Mouse (Mus musculus): ENCODE results near the gene 2310022A10Rik. TPM values are rescaled to one million over a fixed set of nuclear protein-coding genes. Genes with fewer than 3 reads are reported as not detected.

Gene 2310022A10Rik
- polyA plus RNA-seq, 1 experiment from 2014 or later: 26.4 TPM

GRCm38 (mm10) chr7:27577589-27577988 is 24.6 kb downstream of the 2310022A10Rik start:
- Histone ChIP-seq H3K36me3 (replicated peaks; ENCODE audit: control insufficient read depth, insufficient read depth) (peaks cover 92% of the 10 kb centered on the region), H3K9ac (no peak overlapping the region), H3K9me3 (ENCODE audit: control insufficient read depth, low read length) (no peaks in the 10 kb centered on the region), H3K27ac (no peak overlapping the region), H3K4me2 (replicated peaks) (no peak overlapping the region), H3K27me3 (ENCODE audit: control insufficient read depth, insufficient read depth, low read length) (no peaks in the 10 kb centered on the region), H3K4me3 (replicated peaks; ENCODE audit: low read length) (no peak overlapping the region), H3K4me1 (replicated peaks; ENCODE audit: control insufficient read depth, insufficient read depth, low read length) (no peaks in the 10 kb centered on the region)
- no peak for DNase-seq (ENCODE audit: low spot score)
- ATAC-seq (ENCODE audit: low FRiP score): no peak
- 93% methylated on average over 6 of the region's 6 CpGs for WGBS

DNA sequence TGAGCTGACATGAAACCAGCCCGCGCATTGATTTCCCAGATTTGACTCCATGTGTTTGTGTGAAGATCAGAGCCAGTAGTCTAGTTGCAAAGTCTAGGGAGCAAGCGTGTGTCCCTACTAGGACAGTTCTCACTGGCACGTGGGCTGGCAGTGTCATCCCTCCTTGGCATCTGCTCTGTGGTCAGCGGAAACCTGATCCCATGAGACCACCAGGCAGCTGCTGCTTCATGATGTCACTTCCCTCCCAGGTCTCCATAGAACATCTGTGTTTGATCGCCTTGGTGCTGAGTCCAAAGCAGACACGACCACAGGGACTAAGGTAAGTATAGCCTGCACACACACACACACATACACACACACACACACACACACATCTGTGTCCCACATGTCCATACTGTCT is 25.4 kb downstream of the 2310022A10Rik start:
- Histone ChIP-seq H3K27me3 (ENCODE audit: control insufficient read depth, insufficient read depth, low read length) (no peaks in the 10 kb centered on the region), H3K4me1 (replicated peaks; ENCODE audit: control insufficient read depth, insufficient read depth, low read length) (no peaks in the 10 kb centered on the region), H3K36me3 (replicated peaks; ENCODE audit: control insufficient read depth, insufficient read depth) (peaks cover 86% of the 10 kb centered on the region), H3K4me3 (replicated peaks; ENCODE audit: low read length) (no peak overlapping the region), H3K9me3 (ENCODE audit: control insufficient read depth, low read length) (no peaks in the 10 kb centered on the region), H3K4me2 (replicated peaks) (no peak overlapping the region), H3K9ac (no peak overlapping the region), H3K27ac (no peak overlapping the region)
- WGBS: 84% methylated on average over 7 of the region's 7 CpGs
- ATAC-seq (ENCODE audit: low FRiP score) (no peak), DNase-seq (ENCODE audit: low spot score) (no peak)

GRCm38 (mm10) chr7:27580380-27581174 is 27.5 kb downstream of the 2310022A10Rik start:
- no peaks in the 10 kb centered on the region for H3K9me3 ChIP-seq (ENCODE audit: control insufficient read depth, low read length)
- no peak overlapping the region for H3K9ac ChIP-seq
- H3K27me3 ChIP-seq (ENCODE audit: control insufficient read depth, insufficient read depth, low read length): no peaks in the 10 kb centered on the region
- H3K4me2 ChIP-seq (replicated peaks): no peak overlapping the region
- H3K27ac ChIP-seq: no peak overlapping the region
- no peaks in the 10 kb centered on the region for H3K4me1 ChIP-seq (replicated peaks; ENCODE audit: control insufficient read depth, insufficient read depth, low read length)
- H3K4me3 ChIP-seq (replicated peaks; ENCODE audit: low read length): no peak overlapping the region
- peaks cover 80% of the 10 kb centered on the region for H3K36me3 ChIP-seq (replicated peaks; ENCODE audit: control insufficient read depth, insufficient read depth)
- ATAC-seq (ENCODE audit: low FRiP score) (no peak), DNase-seq (ENCODE audit: low spot score) (no peak)
- WGBS: 91% methylated on average over 14 of the region's 14 CpGs

DNA sequence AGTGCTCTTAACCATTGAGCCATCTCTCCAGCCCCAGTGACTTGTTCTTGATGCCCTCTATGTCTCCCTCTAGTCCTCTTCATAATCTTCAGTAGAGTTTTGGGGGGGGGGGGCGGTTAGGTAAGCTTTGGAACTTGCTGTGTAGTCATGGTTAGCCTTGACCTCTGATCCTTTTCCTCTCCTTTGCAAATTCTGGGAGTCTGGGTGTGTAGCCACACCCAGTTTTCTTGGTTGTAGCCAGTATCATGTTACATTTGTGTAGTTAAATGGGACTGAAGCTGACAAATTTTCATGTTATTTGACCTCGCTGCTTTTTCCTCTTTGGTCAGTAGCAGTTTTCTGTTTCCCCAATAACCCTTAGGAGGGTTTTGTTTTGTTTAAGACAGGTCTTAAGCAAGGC is 33.8 kb downstream of the 2310022A10Rik start:
- Histone ChIP-seq H3K4me2 (replicated peaks) (no peak overlapping the region), H3K4me1 (replicated peaks; ENCODE audit: control insufficient read depth, insufficient read depth, low read length) (no peaks in the 10 kb centered on the region), H3K27ac (no peak overlapping the region), H3K9me3 (ENCODE audit: control insufficient read depth, low read length) (no peaks in the 10 kb centered on the region), H3K9ac (no peak overlapping the region), H3K4me3 (replicated peaks; ENCODE audit: low read length) (no peak overlapping the region), H3K36me3 (replicated peaks; ENCODE audit: control insufficient read depth, insufficient read depth) (peaks cover 23% of the 10 kb centered on the region), H3K27me3 (ENCODE audit: control insufficient read depth, insufficient read depth, low read length) (no peaks in the 10 kb centered on the region)
- ATAC-seq (ENCODE audit: low FRiP score) (no peak), DNase-seq (ENCODE audit: low spot score) (no peak)
- 77% methylated on average over 2 of the region's 2 CpGs for WGBS

DNA sequence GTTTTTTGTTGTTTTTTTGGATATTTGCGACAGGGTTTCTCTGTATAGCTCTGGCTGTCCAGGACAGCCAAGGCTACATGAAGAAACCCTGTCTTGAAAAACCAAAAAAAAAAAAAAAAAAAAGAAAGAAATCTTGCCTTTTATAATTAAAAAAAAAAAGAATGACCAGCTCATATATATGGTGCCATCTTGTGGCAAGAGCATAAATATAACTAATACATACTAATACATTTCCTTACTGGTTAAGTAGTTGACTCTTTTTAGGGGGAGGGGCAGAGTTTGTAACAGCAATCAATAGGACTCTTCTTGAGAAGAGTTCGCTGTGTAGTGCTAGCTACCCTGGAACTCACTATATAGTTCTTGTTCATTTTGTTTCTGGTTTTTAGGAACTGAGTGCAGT is 34.7 kb downstream of the 2310022A10Rik start:
- no peak overlapping the region for H3K27ac ChIP-seq
- WGBS: 86% methylated on average over 2 of the region's 2 CpGs
- H3K4me3 ChIP-seq (replicated peaks; ENCODE audit: low read length): no peak overlapping the region
- peaks cover 4% of the 10 kb centered on the region for H3K4me1 ChIP-seq (replicated peaks; ENCODE audit: control insufficient read depth, insufficient read depth, low read length)
- H3K4me2 ChIP-seq (replicated peaks): no peak overlapping the region
- H3K9ac ChIP-seq: no peak overlapping the region
- peaks cover 16% of the 10 kb centered on the region for H3K36me3 ChIP-seq (replicated peaks; ENCODE audit: control insufficient read depth, insufficient read depth)
- H3K27me3 ChIP-seq (ENCODE audit: control insufficient read depth, insufficient read depth, low read length): no peaks in the 10 kb centered on the region
- DNase-seq (ENCODE audit: low spot score): no peak
- ATAC-seq (ENCODE audit: low FRiP score): no peak
- no peaks in the 10 kb centered on the region for H3K9me3 ChIP-seq (ENCODE audit: control insufficient read depth, low read length)

DNA sequence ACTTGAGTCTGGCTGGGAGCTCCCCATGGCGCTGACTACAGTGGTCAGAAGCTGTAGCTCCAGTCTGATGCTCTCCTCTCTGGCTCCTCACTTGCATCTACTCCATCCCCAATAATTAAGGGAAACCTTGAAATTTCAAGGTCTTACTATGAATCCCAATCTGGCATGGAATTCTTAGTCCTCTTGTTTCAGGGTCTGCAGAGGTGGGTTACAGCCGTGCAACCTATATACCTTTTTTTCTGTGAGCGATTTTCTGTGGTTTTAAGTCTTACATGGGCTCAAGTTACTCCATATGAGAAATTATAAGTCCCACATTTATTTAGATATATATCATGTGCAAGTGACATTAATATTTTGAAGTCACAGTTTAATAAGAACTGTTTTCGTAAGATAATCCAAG is 37.1 kb downstream of the 2310022A10Rik start:
- H3K4me1 ChIP-seq (replicated peaks; ENCODE audit: control insufficient read depth, insufficient read depth, low read length): peaks cover 16% of the 10 kb centered on the region
- peaks cover 6% of the 10 kb centered on the region; the same call in 1 of the 2 replicates for H3K36me3 ChIP-seq (replicated peaks; ENCODE audit: control insufficient read depth, insufficient read depth)
- H3K4me3 ChIP-seq (replicated peaks; ENCODE audit: low read length): no peak overlapping the region
- no peak for DNase-seq (ENCODE audit: low spot score)
- no peak overlapping the region for H3K9ac ChIP-seq
- no peak overlapping the region for H3K4me2 ChIP-seq (replicated peaks)
- 96% methylated on average over 4 of the region's 4 CpGs for WGBS
- H3K27me3 ChIP-seq (ENCODE audit: control insufficient read depth, insufficient read depth, low read length): no peaks in the 10 kb centered on the region
- no peak for ATAC-seq (ENCODE audit: low FRiP score)
- H3K9me3 ChIP-seq (ENCODE audit: control insufficient read depth, low read length): no peaks in the 10 kb centered on the region
- no peak overlapping the region for H3K27ac ChIP-seq

DNA sequence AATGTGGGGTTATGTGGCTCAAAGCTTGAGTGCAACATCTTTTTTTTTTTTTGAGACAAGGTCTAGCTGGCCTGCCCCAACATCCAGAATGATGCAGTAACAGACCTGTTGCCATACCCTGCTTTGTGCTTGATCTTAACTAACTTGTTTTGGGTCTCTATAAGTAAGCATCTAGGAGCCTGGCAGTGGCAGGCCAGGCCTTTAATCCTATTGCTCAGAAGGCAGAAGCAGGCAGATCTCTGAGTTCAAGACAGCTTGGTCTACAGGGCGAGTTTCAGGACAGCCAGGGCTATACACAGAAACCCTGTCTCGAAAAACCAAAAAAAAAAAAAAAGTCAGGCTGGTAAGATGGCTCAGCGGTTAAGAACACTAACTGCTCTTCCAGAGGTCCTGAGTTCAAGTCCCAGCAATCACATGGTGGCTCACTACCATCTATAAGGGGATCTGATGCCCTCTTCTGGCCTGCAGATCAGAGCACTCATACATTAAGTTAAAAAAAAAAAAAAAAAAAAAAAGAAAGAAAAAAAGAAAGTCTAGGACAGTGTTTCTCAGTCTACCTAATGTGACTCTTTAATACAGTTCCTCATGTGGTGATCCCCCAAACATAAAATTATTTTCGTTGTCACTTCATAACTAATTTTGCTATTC is 37.7 kb downstream of the 2310022A10Rik start:
- H3K36me3 ChIP-seq (replicated peaks; ENCODE audit: control insufficient read depth, insufficient read depth): 0 out of 2 replicates have a peak, but pooled peaks cover under 1% of the 10 kb centered on the region
- H3K27ac ChIP-seq: peak overlapping the region; percentile 87
- peak overlapping the region; percentile 78 for H3K4me3 ChIP-seq (replicated peaks; ENCODE audit: low read length)
- H3K9me3 ChIP-seq (ENCODE audit: control insufficient read depth, low read length): no peaks in the 10 kb centered on the region
- ATAC-seq (ENCODE audit: low FRiP score) (no peak), DNase-seq (ENCODE audit: low spot score) (no peak)
- H3K4me2 ChIP-seq (replicated peaks): peak overlapping the region; percentile 82
- peaks cover 16% of the 10 kb centered on the region for H3K4me1 ChIP-seq (replicated peaks; ENCODE audit: control insufficient read depth, insufficient read depth, low read length)
- WGBS: 59% methylated on average over 4 of the region's 4 CpGs
- H3K9ac ChIP-seq: peak overlapping the region; percentile 50
- no peaks in the 10 kb centered on the region for H3K27me3 ChIP-seq (ENCODE audit: control insufficient read depth, insufficient read depth, low read length)

DNA sequence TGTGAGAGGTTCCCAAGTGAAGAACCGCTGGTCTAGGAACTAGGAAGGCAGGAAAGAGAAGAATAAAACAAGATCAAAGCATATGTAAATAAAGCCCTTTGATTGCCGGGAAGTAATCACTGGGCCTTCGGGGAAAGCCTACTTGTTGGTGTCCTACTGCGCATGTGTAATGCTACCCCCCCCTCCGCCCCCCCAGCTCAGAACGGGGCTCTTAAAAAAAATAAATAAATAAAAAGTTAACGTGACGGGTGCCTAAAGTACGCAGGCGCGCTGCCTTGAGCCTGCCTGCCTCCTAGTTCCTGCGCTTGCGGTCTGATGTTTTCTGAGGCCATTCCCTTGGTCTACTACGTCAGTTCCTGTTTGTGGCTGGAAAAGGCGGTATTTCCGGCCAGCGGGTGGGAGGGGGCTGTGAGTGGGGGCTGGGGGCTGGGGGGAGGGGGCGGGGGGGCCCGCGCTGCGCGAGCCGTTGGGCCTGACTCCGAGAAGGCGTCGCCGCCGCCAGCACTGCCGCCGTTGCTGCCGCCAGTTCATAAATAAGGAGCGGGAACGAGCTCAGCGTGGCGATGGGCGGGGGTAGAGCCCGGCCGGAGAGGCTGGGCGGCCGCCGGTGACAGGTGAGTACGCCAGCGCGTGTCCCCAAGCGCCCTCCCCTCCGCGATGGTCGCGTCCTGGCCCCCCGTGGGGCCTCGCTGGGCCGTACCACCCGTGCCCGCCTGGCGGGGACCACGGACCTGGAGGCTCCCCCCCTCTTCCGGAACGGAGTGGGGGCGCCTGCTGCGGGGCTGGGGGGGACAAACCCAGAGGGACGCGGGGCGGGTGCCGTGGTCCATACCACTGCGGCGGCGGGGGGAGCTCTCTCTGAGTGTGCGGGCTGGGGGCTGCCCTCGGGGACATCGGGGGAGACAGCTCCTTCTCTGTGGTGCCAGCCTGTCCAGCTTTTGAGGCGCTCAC is 38.5 kb downstream of the 2310022A10Rik start, which contains the start of gene Akt2:
Gene Akt2, plus strand, starts transcription at position 287 of the 951 bp plus-strand sequence.
- under 1% methylated on average over 56 of the region's 71 CpGs for WGBS
- peak within 1 kb of the TSS; percentile 82 for H3K4me2 ChIP-seq (replicated peaks)
- DNase-seq (ENCODE audit: low spot score): peak; percentile 94

More for the DNA sequence above, 38.5 kb downstream of the 2310022A10Rik start, which contains the start of gene Akt2:
- Histone ChIP-seq H3K9me3 (ENCODE audit: control insufficient read depth, low read length) (no peaks in the 10 kb centered on the region), H3K27ac (peak within 1 kb of the TSS; percentile 99), H3K36me3 (replicated peaks; ENCODE audit: control insufficient read depth, insufficient read depth) (no peaks in the 10 kb centered on the region), H3K4me3 (replicated peaks; ENCODE audit: low read length) (peak within 1 kb of the TSS; percentile 78), H3K27me3 (ENCODE audit: control insufficient read depth, insufficient read depth, low read length) (no peaks in the 10 kb centered on the region), H3K4me1 (replicated peaks; ENCODE audit: control insufficient read depth, insufficient read depth, low read length) (peaks cover 22% of the 10 kb centered on the region), H3K9ac (peak within 1 kb of the TSS; percentile 94)
- ATAC-seq (ENCODE audit: low FRiP score): peak; percentile 95

Data from hindbrain, embryonic 14.5 days (tissue).